Mouse (Mus musculus) neutrophil, adult 83 days (primary cell): ENCODE data around the gene Mageb4. TPM values are rescaled to one million over a fixed set of nuclear protein-coding genes. Genes with fewer than 3 reads are reported as not detected.

Experiments
- total RNA-seq, 2 experiments: library from RNA; stranded (reverse); gene quantifications; one replicate each; pipeline ENCODE4 v1.2.4; 2023

The Mageb4 gene
- total RNA-seq, result not detected

GRCm38 (mm10) chrX:86304993-86305392, at the start of gene Mageb4:
Gene Mageb4, minus strand, starts transcription at chrX:86305093.

Other genes with a start within 250 kb of the Mageb4 start
- gene Nr0b1, start 113.3 kb downstream of the Mageb4 start, total RNA-seq, result not detected